Mouse (Mus musculus): Measurements from ENCODE around the gene Fshr. TPM values are rescaled to one million over a fixed set of nuclear protein-coding genes. Genes with fewer than 3 reads are reported as not detected.
"Not testable (repeated sequence)": the region's sequence is repeated elsewhere in the genome, so short reads cannot be mapped to it uniquely, and the experiment has no call there.

The Fshr gene
- total and polyA plus RNA-seq, 2 experiments from 2014 or later = not detected

DNA sequence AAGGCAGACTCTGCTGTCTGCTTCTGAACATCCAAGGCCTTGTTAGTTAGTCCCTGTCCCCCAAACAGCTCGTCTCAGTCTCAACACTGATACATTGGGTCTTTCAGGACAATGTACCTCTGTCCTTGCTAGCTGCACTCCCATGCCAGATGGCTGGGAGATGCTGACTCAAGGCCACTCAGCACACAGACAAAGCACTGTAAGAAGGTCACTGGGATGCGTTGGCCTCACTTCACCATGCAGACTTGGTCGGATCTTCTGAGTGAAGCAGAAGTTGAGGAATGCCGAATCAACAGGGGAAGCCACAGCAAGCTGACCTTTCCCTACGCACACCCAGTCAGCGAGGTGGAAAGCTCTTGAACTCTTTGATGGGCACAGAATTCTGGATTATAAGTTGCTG is 55.7 kb downstream of the Fshr start:
- TF ChIP-seq EP300 (IDR thresholded peaks at IDR 0.05; ENCODE audit: low read depth) (no peak), CTCF (IDR thresholded peaks at IDR 0.05; ENCODE audit: low read depth) (no peak)
- 81% methylated on average over 6 of the region's 6 CpGs for WGBS
- DNase-seq (ENCODE audit: low spot score) (no peak), ATAC-seq (ENCODE audit: insufficient read depth, low read depth) (no peak)
- Histone ChIP-seq H3K9ac (replicated peaks; ENCODE audit: low read depth, low read length) (no peak overlapping the region), H3K27ac (ENCODE audit: low read depth) (no peak overlapping the region), H3K9me3 (replicated peaks; ENCODE audit: control insufficient read depth, low read length) (no peaks in the 10 kb centered on the region), H3K4me1 (ENCODE audit: control insufficient read depth, insufficient read depth) (no peaks in the 10 kb centered on the region), H3K27me3 (ENCODE audit: control insufficient read depth, insufficient read depth, low read length) (no peaks in the 10 kb centered on the region), H3K4me2 (ENCODE audit: low read depth, low read length) (no peak overlapping the region), H3K4me3 (ENCODE audit: low read depth, low read length) (no peak overlapping the region), H3K36me3 (replicated peaks; ENCODE audit: control insufficient read depth, insufficient read depth, low read length) (no peaks in the 10 kb centered on the region)

DNA sequence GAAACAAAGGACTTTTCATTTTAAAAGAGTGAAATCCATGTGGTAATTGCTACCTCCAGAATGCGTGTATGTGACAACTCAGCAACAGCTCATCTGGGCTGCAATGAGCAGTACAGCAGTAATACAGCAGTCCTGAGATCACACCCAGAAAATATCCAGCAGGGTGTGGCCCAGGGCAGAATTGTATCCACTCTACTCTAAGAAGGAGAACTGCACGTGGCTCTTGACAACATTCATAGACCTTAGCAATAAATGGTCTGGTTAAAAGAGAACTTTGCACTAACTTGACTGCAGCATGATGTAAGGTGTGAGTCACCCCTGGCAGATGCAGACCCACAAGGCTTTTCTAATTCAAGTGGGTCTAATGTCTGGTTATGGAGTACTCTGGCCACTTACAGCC is 80.5 kb downstream of the Fshr start:
- Histone ChIP-seq H3K27ac (ENCODE audit: low read depth) (no peak overlapping the region), H3K36me3 (replicated peaks; ENCODE audit: control insufficient read depth, insufficient read depth, low read length) (no peaks in the 10 kb centered on the region), H3K4me3 (ENCODE audit: low read depth, low read length) (no peak overlapping the region), H3K27me3 (ENCODE audit: control insufficient read depth, insufficient read depth, low read length) (no peaks in the 10 kb centered on the region), H3K9ac (replicated peaks; ENCODE audit: low read depth, low read length) (no peak overlapping the region), H3K4me2 (ENCODE audit: low read depth, low read length) (no peak overlapping the region), H3K9me3 (replicated peaks; ENCODE audit: control insufficient read depth, low read length) (no peaks in the 10 kb centered on the region), H3K4me1 (ENCODE audit: control insufficient read depth, insufficient read depth) (no peaks in the 10 kb centered on the region)
- 58% methylated on average over 2 of the region's 2 CpGs for WGBS
- no peak for DNase-seq (ENCODE audit: low spot score)
- TF ChIP-seq CTCF (IDR thresholded peaks at IDR 0.05; ENCODE audit: low read depth) (no peak), EP300 (IDR thresholded peaks at IDR 0.05; ENCODE audit: low read depth) (no peak)
- no peak for ATAC-seq (ENCODE audit: insufficient read depth, low read depth)

DNA sequence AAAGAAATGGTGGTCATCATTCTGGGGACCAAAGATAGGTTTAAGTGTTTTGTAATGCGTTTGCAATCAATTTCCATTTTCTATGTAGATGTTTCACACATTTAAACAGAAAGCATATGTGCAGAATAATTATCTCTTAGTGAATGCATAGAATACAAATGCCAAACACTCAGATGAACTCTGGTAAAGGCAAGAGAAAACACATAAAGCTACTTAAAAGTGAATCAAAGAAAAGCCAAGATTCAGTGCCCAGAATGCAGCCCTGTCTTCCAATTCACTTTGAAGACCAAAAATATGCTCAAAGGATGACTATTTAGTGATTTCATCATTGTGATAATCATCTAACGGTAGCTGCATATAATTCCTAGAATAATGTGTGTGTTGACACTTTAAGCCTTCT is 81.2 kb downstream of the Fshr start:
- Histone ChIP-seq H3K4me1 (ENCODE audit: control insufficient read depth, insufficient read depth) (no peaks in the 10 kb centered on the region), H3K36me3 (replicated peaks; ENCODE audit: control insufficient read depth, insufficient read depth, low read length) (no peaks in the 10 kb centered on the region), H3K4me3 (ENCODE audit: low read depth, low read length) (no peak overlapping the region), H3K27ac (ENCODE audit: low read depth) (no peak overlapping the region), H3K27me3 (ENCODE audit: control insufficient read depth, insufficient read depth, low read length) (no peaks in the 10 kb centered on the region), H3K9ac (replicated peaks; ENCODE audit: low read depth, low read length) (no peak overlapping the region), H3K4me2 (ENCODE audit: low read depth, low read length) (no peak overlapping the region), H3K9me3 (replicated peaks; ENCODE audit: control insufficient read depth, low read length) (no peaks in the 10 kb centered on the region)
- no peak for ATAC-seq (ENCODE audit: insufficient read depth, low read depth)
- WGBS = 69% methylated on average over 2 of the region's 2 CpGs
- DNase-seq (ENCODE audit: low spot score) = no peak
- TF ChIP-seq EP300 (IDR thresholded peaks at IDR 0.05; ENCODE audit: low read depth) (no peak), CTCF (IDR thresholded peaks at IDR 0.05; ENCODE audit: low read depth) (no peak)

DNA sequence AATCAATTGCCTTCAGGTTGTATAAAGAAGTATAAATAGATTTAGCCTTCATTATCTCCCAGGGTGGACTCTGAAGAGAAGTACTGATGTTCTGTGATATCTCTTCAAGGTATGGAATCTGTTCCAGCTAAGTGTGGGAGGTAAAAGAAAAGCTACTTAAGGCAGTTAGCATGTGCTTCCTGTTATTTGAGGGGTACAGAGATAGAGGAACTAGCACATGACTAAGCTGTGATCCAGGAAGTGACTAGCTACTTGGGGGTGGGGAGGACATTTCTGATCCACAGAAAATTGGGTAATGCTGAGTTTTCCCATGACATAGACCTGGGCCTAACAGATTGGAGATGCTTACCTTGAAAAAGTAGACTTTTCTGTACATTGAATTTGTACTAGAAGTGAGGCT is 86.5 kb downstream of the Fshr start:
- no peak overlapping the region for H3K4me2 ChIP-seq (ENCODE audit: low read depth, low read length)
- no peak overlapping the region for H3K27ac ChIP-seq (ENCODE audit: low read depth)
- H3K4me1 ChIP-seq (ENCODE audit: control insufficient read depth, insufficient read depth) = no peaks in the 10 kb centered on the region
- TF ChIP-seq CTCF (IDR thresholded peaks at IDR 0.05; ENCODE audit: low read depth) (no peak), EP300 (IDR thresholded peaks at IDR 0.05; ENCODE audit: low read depth) (no peak)
- ATAC-seq (ENCODE audit: insufficient read depth, low read depth) = no peak
- no peak overlapping the region for H3K4me3 ChIP-seq (ENCODE audit: low read depth, low read length)
- H3K9ac ChIP-seq (replicated peaks; ENCODE audit: low read depth, low read length) = no peak overlapping the region
- no peaks in the 10 kb centered on the region for H3K27me3 ChIP-seq (ENCODE audit: control insufficient read depth, insufficient read depth, low read length)
- DNase-seq (ENCODE audit: low spot score) = no peak
- no peaks in the 10 kb centered on the region for H3K9me3 ChIP-seq (replicated peaks; ENCODE audit: control insufficient read depth, low read length)
- H3K36me3 ChIP-seq (replicated peaks; ENCODE audit: control insufficient read depth, insufficient read depth, low read length) = no peaks in the 10 kb centered on the region

DNA sequence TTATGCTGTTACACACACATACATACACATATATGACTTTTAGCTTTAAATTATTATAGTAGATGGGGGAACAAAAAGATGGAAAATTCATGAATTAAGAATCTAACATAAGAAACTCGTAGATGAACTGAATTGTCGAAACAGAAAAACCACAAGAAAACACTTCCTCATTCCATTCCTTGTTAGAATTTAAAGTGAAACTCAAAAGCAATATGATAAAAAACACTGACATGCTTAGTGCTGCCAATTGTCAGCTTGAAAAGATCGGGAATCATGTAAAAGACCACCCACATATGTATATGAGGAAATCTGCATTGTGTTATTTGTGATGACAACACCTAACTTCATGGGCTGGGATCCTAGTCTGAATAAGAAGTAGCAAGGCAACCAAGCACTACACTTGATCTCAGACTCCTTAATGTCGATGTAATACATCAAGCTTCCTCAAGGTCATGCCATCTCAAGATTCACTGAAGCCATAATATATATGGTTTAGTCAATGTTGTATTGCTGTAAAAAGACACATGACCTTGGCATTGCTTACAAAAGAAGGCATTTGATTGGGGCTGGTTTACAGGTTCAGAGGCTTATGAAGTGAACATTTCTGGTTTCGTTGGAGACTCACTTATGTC is 99.6 kb downstream of the Fshr start:
- Histone ChIP-seq H3K9me3 (replicated peaks; ENCODE audit: control insufficient read depth, low read length) (no peaks in the 10 kb centered on the region), H3K36me3 (replicated peaks; ENCODE audit: control insufficient read depth, insufficient read depth, low read length) (no peaks in the 10 kb centered on the region), H3K27me3 (ENCODE audit: control insufficient read depth, insufficient read depth, low read length) (no peaks in the 10 kb centered on the region), H3K9ac (replicated peaks; ENCODE audit: low read depth, low read length) (no peak overlapping the region), H3K27ac (ENCODE audit: low read depth) (no peak overlapping the region), H3K4me3 (ENCODE audit: low read depth, low read length) (no peak overlapping the region), H3K4me2 (ENCODE audit: low read depth, low read length) (no peak overlapping the region), H3K4me1 (ENCODE audit: control insufficient read depth, insufficient read depth) (no peaks in the 10 kb centered on the region)
- ATAC-seq (ENCODE audit: insufficient read depth, low read depth) (no peak), DNase-seq (ENCODE audit: low spot score) (no peak)
- TF ChIP-seq EP300 (IDR thresholded peaks at IDR 0.05; ENCODE audit: low read depth) (no peak), CTCF (IDR thresholded peaks at IDR 0.05; ENCODE audit: low read depth) (no peak)
- 67% methylated on average over 5 of the region's 5 CpGs for WGBS

DNA sequence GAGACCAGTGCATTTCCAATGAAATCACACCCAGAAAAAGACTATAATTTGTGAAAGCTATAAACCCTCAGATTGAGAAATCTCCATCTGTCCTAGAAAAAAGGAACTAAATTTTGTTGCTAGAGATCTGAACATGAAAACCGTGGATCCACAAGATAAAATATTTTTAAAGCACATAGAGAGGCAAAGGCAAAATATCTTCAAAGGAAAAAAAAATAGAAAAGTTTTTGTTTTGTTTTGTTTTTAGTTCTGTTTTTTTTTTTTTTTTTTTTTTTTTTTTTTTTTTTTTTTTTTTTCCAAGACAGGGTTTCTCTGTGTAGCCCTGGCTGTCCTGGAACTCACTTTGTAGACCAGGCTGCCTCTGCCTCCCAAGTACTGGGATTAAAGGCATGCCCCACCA is 100.7 kb downstream of the Fshr start:
- not testable (repeated sequence) for H3K9me3 ChIP-seq (replicated peaks; ENCODE audit: control insufficient read depth, low read length); H3K36me3 ChIP-seq (replicated peaks; ENCODE audit: control insufficient read depth, insufficient read depth, low read length); H3K4me1 ChIP-seq (ENCODE audit: control insufficient read depth, insufficient read depth); ATAC-seq (ENCODE audit: insufficient read depth, low read depth); DNase-seq (ENCODE audit: low spot score); H3K27ac ChIP-seq (ENCODE audit: low read depth); H3K9ac ChIP-seq (replicated peaks; ENCODE audit: low read depth, low read length); H3K4me2 ChIP-seq (ENCODE audit: low read depth, low read length); H3K27me3 ChIP-seq (ENCODE audit: control insufficient read depth, insufficient read depth, low read length); H3K4me3 ChIP-seq (ENCODE audit: low read depth, low read length)
- WGBS = 50% methylated on average over 1 of the region's 1 CpGs
